Mouse (Mus musculus) T-cell, adult 2 months (primary cell): Measurements from ENCODE around the gene Rnd3.

ENCODE experiments used
- DNase-seq: peaks from one replicate; pipeline ENCODE4 v3.0.0; 2022; ENCODE audit warnings: low spot score

Gene Rnd3

DNA sequence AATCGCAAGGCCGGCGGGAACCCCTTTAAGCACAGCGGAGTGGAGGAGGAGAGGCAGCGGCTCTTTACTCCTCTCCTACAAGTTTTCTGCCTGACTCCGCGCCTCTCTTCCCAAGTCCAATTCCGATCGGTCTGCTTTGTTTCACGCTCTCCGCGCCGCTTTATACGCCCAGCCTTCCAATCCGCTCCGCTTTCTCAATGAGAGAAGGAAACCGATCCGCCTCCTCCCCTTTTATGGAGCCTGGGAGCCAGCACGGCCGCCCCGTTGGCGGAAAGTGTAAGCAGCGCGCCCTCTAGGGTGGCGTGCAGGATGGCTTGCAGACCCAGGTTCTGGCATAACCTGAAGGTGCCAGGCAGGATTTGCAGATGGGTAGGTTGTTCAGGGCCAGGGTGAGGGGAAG lies at the start of gene Rnd3:
Rnd3 (minus strand) TSS at position 137 of the 400 bp plus-strand sequence.
- DNase-seq, result peak; percentile 1

- DNase-seq, result no peak
Measured at GRCm38 (mm10) chr2:51192319-51192718, 43.4 kb upstream of the Rnd3 start.

DNA sequence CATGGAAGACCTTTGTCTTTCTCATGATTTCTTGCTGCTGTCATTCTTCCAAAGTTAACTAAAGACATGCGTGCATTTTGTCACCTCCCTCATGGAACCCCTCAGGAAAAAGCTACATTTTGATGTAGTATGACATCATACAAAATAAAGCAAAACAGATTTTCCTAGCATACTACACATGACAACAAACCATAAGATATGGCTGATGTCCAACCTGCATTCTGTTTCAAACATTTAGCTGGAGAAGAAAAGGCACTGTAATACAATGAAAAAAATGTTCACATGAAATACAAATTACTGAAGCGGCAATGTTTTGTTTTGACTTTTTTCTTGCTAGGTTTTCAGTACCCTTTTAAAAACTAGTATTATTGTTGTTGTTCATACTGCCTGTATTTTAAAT lies 36.9 kb upstream of the Rnd3 start:
- DNase-seq, result no peak

- DNase-seq, result no peak
Measured at GRCm38 (mm10) chr2:51182990-51183389, 34.1 kb upstream of the Rnd3 start.

- no peak for DNase-seq
Measured at GRCm38 (mm10) chr2:51181376-51181775, 32.5 kb upstream of the Rnd3 start.

- DNase-seq, result no peak
Measured at GRCm38 (mm10) chr2:51179096-51179495, 30.2 kb upstream of the Rnd3 start.

- no peak for DNase-seq
Measured at GRCm38 (mm10) chr2:51177615-51178014, 28.7 kb upstream of the Rnd3 start.

GRCm38 (mm10) chr2:51175276-51175675 lies 26.4 kb upstream of the Rnd3 start:
- DNase-seq, result no peak

GRCm38 (mm10) chr2:51161110-51161509 lies 12.2 kb upstream of the Rnd3 start:
- DNase-seq, result no peak

- DNase-seq, result no peak
Measured at GRCm38 (mm10) chr2:51148454-51148853, 457 bp downstream of the Rnd3 start.

DNA sequence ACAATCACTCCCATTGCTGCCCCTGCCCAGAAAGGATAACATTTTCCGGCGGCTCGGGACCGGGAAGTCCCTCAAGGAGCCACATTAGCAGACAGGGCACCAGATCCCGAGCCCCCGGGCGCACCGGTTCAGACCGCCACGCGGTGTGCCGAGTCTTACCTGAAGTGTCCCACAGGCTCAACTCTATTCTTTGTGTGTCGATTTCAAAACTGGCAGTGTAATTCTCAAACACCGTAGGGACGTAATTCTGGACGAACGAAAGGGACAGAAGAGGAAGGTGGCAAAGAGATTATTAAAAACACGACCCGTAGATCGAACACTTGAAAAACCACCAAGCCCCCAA lies 875 bp downstream of the Rnd3 start:
- no peak for DNase-seq

GRCm38 (mm10) chr2:51147318-51148064 lies 1.4 kb downstream of the Rnd3 start:
- DNase-seq, result no peak

DNA sequence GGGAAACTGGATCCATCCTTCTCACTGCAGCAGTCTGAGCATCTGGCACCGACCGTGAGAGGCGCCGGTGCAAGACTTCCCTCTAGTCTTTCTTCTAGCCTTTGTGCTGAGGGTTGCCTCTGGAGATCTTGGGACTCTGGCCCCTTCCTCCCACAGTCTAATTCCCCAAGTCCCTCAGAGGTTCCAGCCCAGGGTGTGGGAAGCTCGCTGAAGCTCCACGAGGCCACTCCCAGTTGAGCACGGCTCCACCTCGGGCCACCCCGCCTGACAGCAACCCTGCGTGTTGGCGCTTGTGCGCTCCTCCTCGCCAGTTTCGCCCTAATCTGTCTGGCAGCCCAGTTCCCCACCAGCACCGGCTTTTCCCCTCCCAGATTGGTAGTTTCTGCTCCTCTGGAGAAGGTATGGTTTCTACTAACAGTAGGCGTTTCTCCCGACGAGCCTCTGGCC lies 2.0 kb downstream of the Rnd3 start:
- DNase-seq, result no peak

DNA sequence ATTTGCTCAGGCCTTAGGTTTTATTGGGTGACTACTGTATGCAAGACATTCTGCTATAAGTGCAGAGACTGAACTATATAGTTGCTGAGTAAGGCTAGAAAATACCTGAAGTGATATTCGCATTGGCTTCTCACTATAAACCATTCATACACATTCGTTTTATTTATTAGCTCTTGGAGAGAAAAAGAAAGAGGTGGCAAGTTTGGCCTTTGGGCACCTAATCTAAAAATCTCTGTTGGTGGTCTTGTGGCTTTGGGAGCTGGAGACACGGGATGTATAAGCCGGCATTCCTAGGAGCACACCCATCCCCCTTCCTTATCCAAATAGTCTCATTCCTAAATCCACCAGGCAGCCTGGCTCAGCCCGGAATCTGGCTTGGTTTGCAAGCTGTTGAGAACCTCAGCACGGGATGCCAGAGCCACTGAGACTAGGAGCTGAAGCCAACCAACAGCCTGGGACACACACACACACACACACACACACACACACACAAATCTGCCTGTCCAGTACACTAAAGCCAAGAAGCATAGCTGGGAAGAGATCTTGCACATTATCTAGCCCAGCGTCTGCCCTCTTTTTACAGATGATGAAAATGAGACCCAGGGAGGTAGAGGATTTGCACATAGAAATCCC lies 3.0 kb downstream of the Rnd3 start:
- no peak for DNase-seq

DNA sequence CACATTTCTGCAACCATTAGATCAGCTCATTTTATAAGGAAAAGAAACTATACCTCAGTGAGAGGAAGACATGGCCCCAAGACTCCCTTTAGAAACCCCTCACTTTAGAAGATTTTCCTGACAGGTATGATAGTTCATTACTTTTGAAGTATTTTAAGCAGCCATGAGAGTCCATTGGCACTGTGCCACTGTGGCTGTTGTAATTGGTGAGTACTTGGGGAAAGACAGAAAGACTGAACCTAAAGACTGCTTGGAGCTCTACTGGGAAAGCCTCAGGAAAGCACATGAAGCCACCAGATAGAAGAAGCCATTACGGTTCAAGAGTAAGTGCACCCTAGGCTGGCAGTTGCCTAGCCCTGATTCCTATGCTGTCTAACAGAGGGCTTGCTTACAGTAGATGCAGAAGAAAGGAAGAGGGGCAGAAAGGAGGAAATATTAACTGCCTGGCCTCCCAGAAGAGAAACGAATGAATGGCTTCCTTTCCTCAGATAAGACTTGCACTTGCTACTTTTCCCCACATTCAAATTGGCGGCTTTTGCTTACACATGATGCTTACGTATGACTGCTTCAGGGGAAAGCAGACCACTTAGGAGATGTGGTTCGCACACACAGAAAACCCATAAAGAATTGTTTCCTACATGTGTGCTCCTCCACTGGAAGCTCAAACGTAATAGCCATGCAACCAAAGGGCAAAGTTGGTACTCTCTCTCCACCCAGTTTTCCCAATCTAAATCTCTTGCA lies 4.4 kb downstream of the Rnd3 start:
- DNase-seq, result no peak

DNA sequence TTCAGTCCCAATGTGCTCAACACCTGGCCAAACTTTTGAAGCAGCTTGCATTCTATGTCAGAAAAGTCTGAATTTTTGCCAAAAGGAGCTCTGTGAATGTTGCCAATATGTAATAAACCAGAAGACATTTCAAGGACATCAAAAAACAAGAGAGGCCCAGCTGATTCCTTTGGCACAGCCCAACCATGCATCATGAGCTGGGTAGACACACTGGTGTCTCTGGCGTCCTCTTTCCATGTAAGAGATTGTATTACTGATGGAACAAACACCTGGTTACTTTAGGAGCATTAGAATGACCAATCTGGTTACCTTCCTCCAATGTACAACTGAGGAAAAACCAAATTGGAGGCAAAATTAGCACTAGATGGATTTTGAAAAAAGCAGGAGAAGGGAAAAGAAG lies 6.5 kb downstream of the Rnd3 start:
- DNase-seq, result no peak

DNA sequence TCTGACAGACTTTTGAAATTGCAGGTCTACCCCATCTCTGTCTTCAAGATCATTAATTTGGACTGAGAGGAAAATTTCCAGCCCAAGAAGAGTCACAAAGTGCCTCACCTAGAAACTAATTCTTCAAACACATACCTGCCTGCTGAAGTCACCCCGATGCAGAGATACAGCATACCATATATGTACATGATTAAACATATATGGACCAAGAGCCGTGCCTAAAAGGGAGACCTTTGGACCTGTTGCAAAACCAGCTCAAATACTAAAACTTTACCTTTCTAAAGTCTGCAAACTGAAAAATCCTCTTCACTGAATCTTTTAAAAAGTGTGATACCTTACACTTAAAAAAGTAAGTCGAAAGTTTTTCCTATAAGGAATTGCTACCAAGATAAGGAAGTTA lies 7.6 kb downstream of the Rnd3 start:
- DNase-seq, result no peak

GRCm38 (mm10) chr2:51140486-51140885 lies 8.4 kb downstream of the Rnd3 start:
- no peak for DNase-seq

- DNase-seq, result no peak
Measured at GRCm38 (mm10) chr2:51139912-51140446, 8.9 kb downstream of the Rnd3 start.

DNA sequence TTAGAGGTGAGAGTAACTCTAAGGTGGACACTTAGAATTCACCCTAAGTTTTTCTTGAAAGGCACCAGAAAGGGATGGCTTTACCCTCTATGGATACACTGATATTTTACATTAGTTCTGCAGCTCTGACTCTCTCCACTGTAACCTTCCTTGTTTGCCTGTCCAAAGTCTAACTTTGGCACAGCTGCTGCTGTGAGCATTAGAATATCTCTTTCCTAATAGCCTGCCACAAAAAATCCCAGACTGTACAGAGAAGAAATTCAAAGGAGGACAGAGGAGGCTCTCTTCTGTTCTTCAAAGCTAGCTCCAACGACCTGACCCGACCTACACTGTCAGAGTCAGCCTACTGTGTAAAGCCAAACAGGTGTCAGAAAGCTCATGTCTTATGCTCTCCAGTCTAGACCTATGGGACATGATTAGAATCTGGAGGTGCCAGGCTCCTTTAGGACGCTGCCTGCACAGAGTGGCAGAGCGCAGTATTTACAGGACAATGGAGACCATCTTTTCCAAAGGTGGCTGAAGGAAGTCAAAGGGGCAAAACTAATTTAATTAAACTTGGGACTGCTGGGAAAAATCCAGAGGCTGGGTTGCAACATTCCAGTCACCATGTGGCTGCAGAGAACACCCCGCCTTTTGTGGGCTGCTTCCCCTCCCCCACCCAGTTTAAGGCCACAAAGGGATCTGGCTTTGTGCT lies 9.5 kb downstream of the Rnd3 start:
- DNase-seq, result no peak

DNA sequence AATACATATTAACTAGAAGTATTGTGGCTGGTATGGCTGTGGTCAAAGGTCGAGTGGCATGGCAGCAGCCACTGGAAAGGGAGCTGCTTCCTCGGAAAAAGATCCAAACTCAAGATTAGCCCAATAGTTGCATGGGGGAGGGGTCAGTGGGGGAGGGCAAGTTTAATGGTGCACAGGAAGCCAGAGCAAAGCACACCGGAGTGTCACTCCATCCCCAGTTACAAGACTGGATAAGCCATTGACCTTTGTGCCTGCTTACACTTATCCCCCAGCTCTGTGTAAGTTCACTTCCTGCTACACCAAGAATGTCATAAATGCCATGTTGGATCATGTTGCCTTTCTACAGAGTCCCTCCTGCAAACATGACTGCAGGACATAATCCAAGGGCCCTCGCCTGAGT lies 11.2 kb downstream of the Rnd3 start:
- no peak for DNase-seq

- DNase-seq, result no peak
Measured at GRCm38 (mm10) chr2:51132181-51132580, 16.7 kb downstream of the Rnd3 start.
